Mouse (Mus musculus) adrenal gland, postnatal 14 days (tissue): ENCODE data around the gene Rae1. TPM values are rescaled to one million over a fixed set of nuclear protein-coding genes. Genes with fewer than 3 reads are reported as not detected.
A peak's percentile ranks its signal among the peaks of the same experiment; 100 is the strongest.

Experiments used
- DNase-seq: peaks from one replicate; pipeline ENCODE4 v3.0.0; 2021; ENCODE audit warnings: mixed read lengths
- total RNA-seq: library from RNA; stranded (reverse); gene quantifications from 2 replicates; pipeline ENCODE4 v1.2.3, GENCODE M21; 2021

Rae1 gene
- total RNA-seq, 1 experiment from 2014 or later, result 55.3 TPM

DNA sequence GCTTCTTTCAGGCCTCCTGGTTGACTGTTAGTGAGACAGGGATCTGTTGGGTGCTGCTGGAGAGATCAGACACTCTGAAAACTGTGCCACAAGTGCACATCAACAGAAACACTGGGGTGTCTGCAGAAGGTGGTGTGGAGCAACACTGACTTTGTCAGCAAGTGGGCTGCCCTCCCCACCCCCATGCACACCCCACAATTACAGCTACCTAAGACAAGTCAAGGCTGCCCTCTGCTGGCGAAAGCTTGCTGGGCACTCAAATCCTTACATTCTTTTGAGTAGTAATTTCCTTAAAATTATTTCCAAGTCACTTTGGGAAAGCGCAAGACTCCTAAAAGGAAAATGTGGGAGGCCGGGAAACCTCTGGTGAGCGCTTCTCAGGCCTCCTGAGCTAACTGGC, 3.7 kb upstream of the Rae1 start:
- DNase-seq, result peak; percentile 81

DNA sequence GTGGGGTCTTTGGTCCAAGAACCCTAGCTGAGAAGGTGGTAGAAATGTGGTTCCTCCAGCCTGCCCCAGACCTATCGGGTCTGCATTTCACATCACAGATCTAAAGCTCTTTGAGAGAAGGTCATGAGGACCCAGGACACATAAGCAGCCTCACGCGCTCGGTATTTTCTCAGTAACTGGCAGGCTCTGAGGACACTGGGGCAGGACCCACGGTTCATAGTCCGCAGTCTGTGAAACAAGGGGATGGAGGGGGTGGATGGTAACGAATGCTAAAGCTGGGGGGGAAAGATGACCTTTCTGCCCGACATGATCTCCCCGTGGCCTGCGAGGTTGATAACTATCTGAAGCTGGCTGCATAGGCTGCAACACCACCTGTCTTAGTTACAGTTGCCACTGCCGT, 2.2 kb upstream of the Rae1 start:
- no peak for DNase-seq

- DNase-seq, result no peak
Measured at GRCm38 (mm10) chr2:172998478-172998877, 1.4 kb upstream of the Rae1 start.

GRCm38 (mm10) chr2:173000285-173000652, 352 bp downstream of the Rae1 start:
- DNase-seq, result peak; percentile 89

DNA sequence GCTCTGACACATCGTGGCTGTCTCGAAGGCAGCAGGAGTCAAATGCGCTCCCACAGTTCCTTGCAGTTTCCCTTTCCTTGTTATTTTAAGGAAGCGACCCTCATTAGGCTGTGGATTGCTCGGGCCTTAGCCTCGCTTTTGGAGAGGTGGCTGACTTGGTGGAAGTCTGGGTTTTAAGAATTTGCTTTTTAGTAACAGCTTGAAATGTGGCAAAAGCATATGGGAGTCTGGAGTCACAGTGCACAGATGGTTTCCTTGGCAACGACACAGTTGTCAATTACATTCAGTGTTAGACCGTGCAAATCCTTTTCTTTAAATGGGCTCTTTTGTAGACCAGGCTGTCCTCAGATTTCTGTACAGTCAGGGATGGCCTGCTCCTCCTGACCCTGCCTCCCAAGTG, 1.0 kb downstream of the Rae1 start:
- DNase-seq, result no peak

GRCm38 (mm10) chr2:173003737-173004136, 3.8 kb downstream of the Rae1 start:
- DNase-seq, result no peak

GRCm38 (mm10) chr2:173010220-173010717, 10.4 kb downstream of the Rae1 start:
- no peak for DNase-seq

- no peak for DNase-seq
Measured at GRCm38 (mm10) chr2:173011440-173011839, 11.5 kb downstream of the Rae1 start.

DNA sequence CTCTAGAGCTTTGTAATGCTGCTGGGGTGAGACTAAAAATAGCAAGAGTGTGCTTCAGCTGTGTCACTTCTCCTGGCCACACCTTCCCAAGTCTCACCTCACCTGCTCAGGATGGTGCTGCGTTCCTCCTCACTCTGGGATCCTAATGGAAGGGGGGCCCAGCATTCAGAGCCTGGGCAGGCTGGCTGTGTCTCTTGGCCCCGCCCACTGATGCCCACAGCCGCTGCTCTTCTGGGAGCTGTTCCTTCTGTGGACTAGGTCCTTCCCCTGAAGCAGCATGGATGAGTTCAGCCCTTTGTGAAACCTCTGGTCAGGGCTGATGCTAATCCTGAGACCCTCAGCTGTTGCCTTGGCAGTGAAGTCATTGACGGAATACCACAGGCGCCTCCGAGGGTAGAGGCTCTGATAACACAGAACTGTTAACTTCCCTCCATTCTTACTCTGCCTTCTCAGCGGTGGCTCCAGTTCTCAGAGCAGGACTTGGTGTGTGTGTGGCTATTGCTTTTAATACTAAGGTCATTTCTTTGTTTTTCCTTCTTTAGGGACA, 14.9 kb downstream of the Rae1 start:
- DNase-seq, result no peak

DNA sequence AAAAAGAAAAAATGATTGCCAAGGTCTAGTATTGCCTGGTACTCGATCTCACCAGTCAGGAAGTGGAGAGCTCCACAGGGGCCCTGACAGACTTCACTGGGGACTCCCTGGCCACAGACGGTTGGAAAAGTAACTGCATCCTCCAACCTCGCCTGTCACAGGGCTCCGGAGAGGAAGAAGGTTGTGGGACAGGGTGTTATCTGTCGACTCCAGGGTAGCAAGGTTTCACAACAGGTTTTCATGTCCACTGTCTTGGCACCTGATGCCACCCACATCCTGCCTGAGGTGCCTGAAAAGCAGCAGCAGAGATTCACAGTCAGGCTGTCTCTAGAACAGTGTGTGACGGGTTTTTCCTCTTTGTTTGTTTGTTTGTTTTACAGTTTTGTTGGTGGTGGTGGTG, 18.0 kb downstream of the Rae1 start:
- DNase-seq, result no peak

- DNase-seq, result peak; percentile 85
Measured at GRCm38 (mm10) chr2:173018618-173019017, 18.7 kb downstream of the Rae1 start.

- no peak for DNase-seq
Measured at GRCm38 (mm10) chr2:173019322-173019721, 19.4 kb downstream of the Rae1 start.

DNA sequence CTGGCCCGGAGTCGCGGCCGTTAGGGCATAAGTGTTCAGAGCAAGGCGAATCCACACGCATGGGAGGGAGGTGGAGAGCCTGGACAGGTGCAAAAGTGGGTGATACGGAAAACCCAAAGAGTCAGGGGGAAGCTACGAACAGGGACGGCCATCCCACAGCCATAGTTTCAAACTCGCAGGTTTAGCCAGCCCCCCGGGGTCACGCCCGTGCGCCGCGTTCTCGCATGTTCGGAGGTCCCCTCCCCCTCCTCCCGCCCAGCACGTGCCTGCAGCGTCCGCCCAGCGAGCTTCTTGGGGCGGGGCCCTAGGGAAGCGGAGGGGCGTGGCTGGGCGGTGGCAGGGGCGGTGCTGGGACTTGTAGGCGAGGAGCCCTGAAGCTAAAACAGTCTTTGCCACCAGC, 19.9 kb downstream of the Rae1 start:
- DNase-seq, result peak; percentile 96

DNA sequence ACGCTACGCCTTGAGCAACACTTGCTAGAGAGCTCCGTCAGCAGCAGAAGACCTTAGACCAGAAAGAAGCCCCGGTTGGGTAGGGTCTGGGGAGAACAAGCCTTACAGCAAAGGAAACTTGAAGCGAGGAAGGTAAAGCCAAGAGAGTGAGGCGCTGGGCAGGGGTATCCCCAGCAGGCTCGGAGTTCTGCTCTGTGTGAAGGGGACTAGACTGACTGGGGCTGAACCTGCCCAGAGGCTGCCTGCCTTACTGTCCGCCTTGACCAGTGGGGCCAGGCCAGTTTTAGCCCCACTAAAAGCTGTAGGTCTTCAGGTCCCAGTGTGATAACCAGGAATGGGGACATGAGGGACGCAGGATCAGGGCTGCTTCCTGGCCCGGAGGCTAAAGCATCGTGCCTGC, 20.5 kb downstream of the Rae1 start, which contains the start of gene Rbm38:
TSS of gene Rbm38 (plus strand) at position 69 of the 400 bp plus-strand sequence.
- no peak for DNase-seq

DNA sequence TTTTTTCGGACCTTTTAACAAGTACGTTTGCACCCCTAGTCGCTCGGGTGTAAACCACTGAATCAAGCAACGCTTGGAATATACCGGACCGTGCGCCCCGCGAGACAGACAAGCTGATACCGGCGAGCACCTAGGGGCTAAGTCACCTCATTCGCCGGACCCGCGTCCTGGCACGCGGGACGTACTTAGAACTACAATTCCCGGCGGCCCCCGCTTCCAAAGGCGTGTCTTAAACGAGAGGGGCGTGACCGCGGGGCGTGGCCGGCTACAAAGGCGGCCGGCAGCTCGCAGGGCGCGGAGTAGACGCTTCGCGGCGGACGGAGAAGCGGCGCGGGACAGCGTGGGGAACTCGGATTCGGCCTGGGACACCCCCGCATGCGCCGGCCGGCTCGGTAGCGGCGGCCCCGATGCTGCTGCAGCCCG, 21.7 kb downstream of the Rae1 start:
- DNase-seq, result peak; percentile 97

GRCm38 (mm10) chr2:173022056-173022681, 22.3 kb downstream of the Rae1 start:
- DNase-seq, result peak; percentile 60

- no peak for DNase-seq
Measured at GRCm38 (mm10) chr2:173022813-173023212, 22.9 kb downstream of the Rae1 start.

- DNase-seq, result no peak
Measured at GRCm38 (mm10) chr2:173023371-173023851, 23.5 kb downstream of the Rae1 start.

- no peak for DNase-seq
Measured at GRCm38 (mm10) chr2:173023966-173024365, 24.0 kb downstream of the Rae1 start.

GRCm38 (mm10) chr2:173024392-173024791, 24.5 kb downstream of the Rae1 start:
- DNase-seq, result no peak

- DNase-seq, result no peak
Measured at GRCm38 (mm10) chr2:173024938-173025337, 25.0 kb downstream of the Rae1 start.

DNA sequence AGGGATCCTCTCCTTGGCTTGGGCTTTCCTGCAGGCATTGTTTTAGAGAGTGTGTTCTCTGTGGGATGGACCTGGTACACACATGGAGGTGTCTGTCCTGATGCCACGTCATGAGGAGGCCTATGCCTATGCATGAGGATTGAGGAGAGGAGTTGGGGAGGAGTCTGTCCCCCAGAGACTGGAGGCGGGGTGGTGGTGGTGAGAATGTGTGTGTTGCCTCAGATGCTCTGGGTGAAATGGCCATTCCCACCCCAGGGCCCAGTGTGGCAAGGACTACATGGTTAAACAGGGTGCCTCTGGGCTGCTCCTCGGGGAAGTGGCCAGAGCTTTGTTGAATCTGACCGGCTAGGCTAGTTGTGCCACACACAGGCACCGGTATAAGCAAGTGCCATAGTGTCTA, 26.4 kb downstream of the Rae1 start:
- peak; percentile 46 for DNase-seq

DNA sequence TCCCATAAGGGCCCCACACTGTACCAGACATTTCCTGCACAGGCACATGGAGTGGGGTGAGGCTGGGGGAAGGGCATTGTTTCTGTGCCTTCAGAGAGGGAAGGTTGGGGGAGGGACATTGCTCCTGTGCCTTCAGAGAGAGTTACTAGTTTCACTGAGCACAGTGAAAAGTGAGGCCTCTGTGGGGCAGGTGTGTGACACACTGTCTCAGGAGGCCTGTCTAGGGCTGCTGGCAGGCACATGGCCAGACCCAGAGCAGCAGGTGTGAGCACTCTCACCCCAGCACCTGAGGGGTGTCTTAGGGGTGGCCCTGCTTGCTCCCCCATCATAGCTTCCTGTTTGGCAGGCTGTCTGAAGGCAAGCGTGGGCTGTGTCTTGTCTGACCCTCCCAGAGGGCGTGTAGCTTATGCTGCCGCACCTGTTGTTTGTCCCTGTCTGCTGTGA, 26.8 kb downstream of the Rae1 start:
- no peak for DNase-seq
